Mouse (Mus musculus): Measurements from ENCODE around the gene Zfp513.

DNA sequence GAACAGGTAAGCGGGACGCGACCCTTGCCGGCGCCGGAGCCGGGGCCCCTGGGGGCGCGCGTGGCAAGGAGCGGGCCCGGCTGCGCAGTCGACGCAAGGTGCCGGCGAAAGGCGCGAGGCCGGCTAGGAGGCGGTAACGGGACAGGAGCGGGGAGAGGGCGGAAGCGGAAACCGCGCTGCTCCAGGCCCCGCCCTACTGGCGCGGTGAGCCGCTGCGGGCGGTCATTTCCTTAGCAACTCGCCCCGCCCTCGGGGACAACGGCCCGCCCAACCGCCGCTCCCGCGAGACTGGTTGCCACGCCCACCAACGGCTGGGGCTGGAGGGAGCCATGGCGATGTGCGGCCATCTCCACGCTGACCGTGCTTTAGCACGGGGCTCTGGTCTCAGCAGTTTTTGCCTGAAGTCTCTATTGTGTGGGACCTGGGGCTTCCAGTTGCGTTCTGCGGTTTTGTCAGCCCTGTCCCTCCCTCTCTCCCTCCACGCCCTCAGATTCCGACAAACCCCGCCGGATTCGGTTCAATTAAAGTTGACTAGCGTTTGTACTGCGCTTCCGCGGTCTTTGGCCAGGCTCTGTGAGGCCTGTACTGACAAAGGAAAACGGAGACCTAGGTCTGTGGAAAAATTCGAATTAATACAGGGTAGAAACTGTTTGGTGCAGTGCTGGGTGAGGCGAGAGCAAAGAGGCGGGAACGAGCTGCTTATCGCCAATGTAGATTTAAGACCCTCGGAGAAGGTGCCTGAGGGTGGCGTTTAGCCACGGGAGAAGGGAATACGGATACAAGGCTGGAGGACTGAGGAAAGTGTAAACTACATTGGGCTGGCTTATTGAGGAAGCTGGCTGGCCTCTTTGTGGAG, 18.6 kb upstream of the Zfp513 start, which contains the start of gene Ppm1g:
- TF ChIP-seq CTCF (IDR thresholded peaks at IDR 0.05), result peak; percentile 21
- no peak for TF ChIP-seq EP300 (IDR thresholded peaks at IDR 0.05)
